Mouse (Mus musculus): Measurements from ENCODE around the gene Klf3.

- no peak for TF ChIP-seq CTCF (IDR thresholded peaks at IDR 0.05; ENCODE audit: borderline replicate concordance, insufficient read depth, low read length)
- TF ChIP-seq POLR2A (IDR thresholded peaks at IDR 0.05; ENCODE audit: low read depth, low read length), result peak; percentile 36; the same call in 1 of the 2 replicates
Observed at GRCm38 (mm10) chr5:64860900-64861470, 57.8 kb downstream of the Klf3 start.

All from embryonic fibroblast, embryonic 13.5 days (primary cell).